Mouse (Mus musculus): ENCODE data around the gene 4930522H14Rik. TPM values are rescaled to one million over a fixed set of nuclear protein-coding genes. Genes with fewer than 3 reads are reported as not detected.
A peak's percentile ranks its signal among the peaks of the same experiment; 100 is the strongest.

Gene 4930522H14Rik
- total and polyA plus RNA-seq, 2 experiments from 2014 or later = not detected

GRCm38 (mm10) chr4:109475078-109475477 is 56.0 kb downstream of the 4930522H14Rik start:
- Histone ChIP-seq H3K27me3 (ENCODE audit: control insufficient read depth, insufficient read depth, low read length) (no peaks in the 10 kb centered on the region), H3K36me3 (replicated peaks; ENCODE audit: control insufficient read depth, insufficient read depth, low read length) (0 out of 2 replicates have a peak, but pooled peaks cover 8% of the 10 kb centered on the region), H3K27ac (ENCODE audit: low read depth) (peak overlapping the region; percentile 94; the same call in 1 of the 2 replicates), H3K4me1 (ENCODE audit: control insufficient read depth, insufficient read depth) (peaks cover 13% of the 10 kb centered on the region), H3K4me3 (ENCODE audit: low read depth, low read length) (peak overlapping the region; percentile 99), H3K9ac (replicated peaks; ENCODE audit: low read depth, low read length) (peak overlapping the region; percentile 99), H3K4me2 (ENCODE audit: low read depth, low read length) (peak overlapping the region; percentile 85), H3K9me3 (replicated peaks; ENCODE audit: control insufficient read depth, low read length) (no peaks in the 10 kb centered on the region)
- ATAC-seq (ENCODE audit: insufficient read depth, low read depth) (no peak), DNase-seq (ENCODE audit: low spot score) (no peak)
- TF ChIP-seq EP300 (IDR thresholded peaks at IDR 0.05; ENCODE audit: low read depth) (no peak), CTCF (IDR thresholded peaks at IDR 0.05; ENCODE audit: low read depth) (no peak)
- 30% methylated on average over 2 of the region's 2 CpGs for WGBS

GRCm38 (mm10) chr4:109472566-109472965 is 58.5 kb downstream of the 4930522H14Rik start:
- no peaks in the 10 kb centered on the region for H3K9me3 ChIP-seq (replicated peaks; ENCODE audit: control insufficient read depth, low read length)
- no peak overlapping the region for H3K4me3 ChIP-seq (ENCODE audit: low read depth, low read length)
- H3K27ac ChIP-seq (ENCODE audit: low read depth) = no peak overlapping the region
- ATAC-seq (ENCODE audit: insufficient read depth, low read depth) = no peak
- TF ChIP-seq EP300 (IDR thresholded peaks at IDR 0.05; ENCODE audit: low read depth) (no peak), CTCF (IDR thresholded peaks at IDR 0.05; ENCODE audit: low read depth) (no peak)
- no peak overlapping the region for H3K9ac ChIP-seq (replicated peaks; ENCODE audit: low read depth, low read length)
- H3K36me3 ChIP-seq (replicated peaks; ENCODE audit: control insufficient read depth, insufficient read depth, low read length) = 0 out of 2 replicates have a peak, but pooled peaks cover 8% of the 10 kb centered on the region
- no peak for DNase-seq (ENCODE audit: low spot score)
- H3K4me2 ChIP-seq (ENCODE audit: low read depth, low read length) = no peak overlapping the region
- peaks cover 13% of the 10 kb centered on the region for H3K4me1 ChIP-seq (ENCODE audit: control insufficient read depth, insufficient read depth)
- no peaks in the 10 kb centered on the region for H3K27me3 ChIP-seq (ENCODE audit: control insufficient read depth, insufficient read depth, low read length)
- WGBS = 83% methylated on average over 3 of the region's 3 CpGs

GRCm38 (mm10) chr4:109471606-109472005 is 59.5 kb downstream of the 4930522H14Rik start:
- no peaks in the 10 kb centered on the region for H3K27me3 ChIP-seq (ENCODE audit: control insufficient read depth, insufficient read depth, low read length)
- no peak overlapping the region for H3K27ac ChIP-seq (ENCODE audit: low read depth)
- TF ChIP-seq EP300 (IDR thresholded peaks at IDR 0.05; ENCODE audit: low read depth) (no peak), CTCF (IDR thresholded peaks at IDR 0.05; ENCODE audit: low read depth) (no peak)
- DNase-seq (ENCODE audit: low spot score) (no peak), ATAC-seq (ENCODE audit: insufficient read depth, low read depth) (no peak)
- no peak overlapping the region for H3K4me2 ChIP-seq (ENCODE audit: low read depth, low read length)
- no peaks in the 10 kb centered on the region for H3K9me3 ChIP-seq (replicated peaks; ENCODE audit: control insufficient read depth, low read length)
- 0 out of 2 replicates have a peak, but pooled peaks cover 8% of the 10 kb centered on the region for H3K36me3 ChIP-seq (replicated peaks; ENCODE audit: control insufficient read depth, insufficient read depth, low read length)
- H3K4me3 ChIP-seq (ENCODE audit: low read depth, low read length) = no peak overlapping the region
- no peak overlapping the region for H3K9ac ChIP-seq (replicated peaks; ENCODE audit: low read depth, low read length)
- H3K4me1 ChIP-seq (ENCODE audit: control insufficient read depth, insufficient read depth) = peaks cover 13% of the 10 kb centered on the region

- Histone ChIP-seq H3K9ac (replicated peaks; ENCODE audit: low read depth, low read length) (no peak overlapping the region), H3K27me3 (ENCODE audit: control insufficient read depth, insufficient read depth, low read length) (no peaks in the 10 kb centered on the region), H3K36me3 (replicated peaks; ENCODE audit: control insufficient read depth, insufficient read depth, low read length) (0 out of 2 replicates have a peak, but pooled peaks cover 8% of the 10 kb centered on the region), H3K9me3 (replicated peaks; ENCODE audit: control insufficient read depth, low read length) (no peaks in the 10 kb centered on the region), H3K27ac (ENCODE audit: low read depth) (no peak overlapping the region), H3K4me2 (ENCODE audit: low read depth, low read length) (no peak overlapping the region), H3K4me1 (ENCODE audit: control insufficient read depth, insufficient read depth) (peaks cover 3% of the 10 kb centered on the region; the same call in 1 of the 2 replicates), H3K4me3 (ENCODE audit: low read depth, low read length) (no peak overlapping the region)
- TF ChIP-seq CTCF (IDR thresholded peaks at IDR 0.05; ENCODE audit: low read depth) (no peak), EP300 (IDR thresholded peaks at IDR 0.05; ENCODE audit: low read depth) (no peak)
- ATAC-seq (ENCODE audit: insufficient read depth, low read depth) (no peak), DNase-seq (ENCODE audit: low spot score) (no peak)
Observed at GRCm38 (mm10) chr4:109467687-109468086, 63.4 kb downstream of the 4930522H14Rik start.

GRCm38 (mm10) chr4:109463892-109464291 is 67.2 kb downstream of the 4930522H14Rik start:
- no peak overlapping the region for H3K4me3 ChIP-seq (ENCODE audit: low read depth, low read length)
- H3K36me3 ChIP-seq (replicated peaks; ENCODE audit: control insufficient read depth, insufficient read depth, low read length) = no peaks in the 10 kb centered on the region
- no peak for ATAC-seq (ENCODE audit: insufficient read depth, low read depth)
- TF ChIP-seq CTCF (IDR thresholded peaks at IDR 0.05; ENCODE audit: low read depth) = no peak
- no peak for TF ChIP-seq EP300 (IDR thresholded peaks at IDR 0.05; ENCODE audit: low read depth)
- H3K4me2 ChIP-seq (ENCODE audit: low read depth, low read length) = no peak overlapping the region
- H3K9ac ChIP-seq (replicated peaks; ENCODE audit: low read depth, low read length) = no peak overlapping the region
- no peaks in the 10 kb centered on the region for H3K9me3 ChIP-seq (replicated peaks; ENCODE audit: control insufficient read depth, low read length)
- DNase-seq (ENCODE audit: low spot score) = no peak
- no peaks in the 10 kb centered on the region for H3K27me3 ChIP-seq (ENCODE audit: control insufficient read depth, insufficient read depth, low read length)
- no peak overlapping the region for H3K27ac ChIP-seq (ENCODE audit: low read depth)
- H3K4me1 ChIP-seq (ENCODE audit: control insufficient read depth, insufficient read depth) = peaks cover 4% of the 10 kb centered on the region; the same call in 1 of the 2 replicates
